23 mouse cellular contexts compared by ENCODE assay signal in genomic region chr1:36118061-36118685, GRCm38 (mm10).
"Had no signal": no experiment of that assay in that cellular context is flagged by ENCODE, and none has a peak within 500 bp of the region (broad histone marks: within the 10 kb centered on the region; RNA-seq: fewer than 3 reads in every experiment).

No protein-coding gene starts in this region.

- H3K36me3 ChIP-seq: limb, embryonic 12.5 days; limb, embryonic 15.5 days; lung, embryonic 15.5 days; midbrain, embryonic 15.5 days; neural tube, embryonic 12.5 days; neural tube, embryonic 15.5 days had no signal

- H3K9ac ChIP-seq: limb, embryonic 12.5 days; limb, embryonic 15.5 days; liver, embryonic 14.5 days; lung, embryonic 15.5 days; midbrain, embryonic 15.5 days; neural tube, embryonic 12.5 days; neural tube, embryonic 15.5 days had no signal

- H3K9me3 ChIP-seq: limb, embryonic 12.5 days; limb, embryonic 15.5 days; lung, embryonic 15.5 days; megakaryocyte, embryonic 14.5 days; midbrain, embryonic 15.5 days; neural tube, embryonic 12.5 days; neural tube, embryonic 15.5 days had no signal

- DNase-seq: kidney, adult 2 months; kidney, postnatal 25 days; layer of hippocampus, adult 9-11 months; layer of hippocampus, postnatal 36 days; left cerebral cortex, postnatal 4 days; lung, adult 18-20 months; lung, postnatal 10 days; lung, postnatal 36 days; thymus, adult 2 months; thymus, postnatal 14 days; thymus, postnatal 4 days had no signal

- H3K4me3 ChIP-seq: layer of hippocampus, adult 2 months; limb, embryonic 12.5 days; limb, embryonic 15.5 days; lung, embryonic 15.5 days; megakaryocyte, embryonic 14.5 days; midbrain, embryonic 15.5 days; neural tube, embryonic 12.5 days; neural tube, embryonic 15.5 days had no signal

- ATAC-seq: midbrain, embryonic 15.5 days had no signal

- H3K4me1 ChIP-seq: limb, embryonic 12.5 days; limb, embryonic 15.5 days; lung, embryonic 15.5 days; midbrain, embryonic 15.5 days; neural tube, embryonic 12.5 days had no signal

- H3K27me3 ChIP-seq: limb, embryonic 12.5 days; limb, embryonic 15.5 days; lung, embryonic 15.5 days; midbrain, embryonic 15.5 days; neural tube, embryonic 12.5 days; neural tube, embryonic 15.5 days had no signal

- H3K27ac ChIP-seq: kidney, postnatal 0 days; layer of hippocampus, adult 2 months; limb, embryonic 12.5 days; limb, embryonic 15.5 days; liver, embryonic 14.5 days; lung, embryonic 15.5 days; midbrain, embryonic 15.5 days; neural tube, embryonic 12.5 days; neural tube, embryonic 15.5 days had no signal

- H3K4me2 ChIP-seq: limb, embryonic 12.5 days; limb, embryonic 15.5 days; liver, embryonic 11.5 days; lung, embryonic 15.5 days; midbrain, embryonic 11.5 days; midbrain, embryonic 15.5 days; neural tube, embryonic 12.5 days; neural tube, embryonic 15.5 days had no signal
